Mouse (Mus musculus) neural tube, embryonic 14.5 days (tissue): ENCODE data around the gene Arid5b. TPM values are rescaled to one million over a fixed set of nuclear protein-coding genes. Genes with fewer than 3 reads are reported as not detected.
A peak's percentile ranks its signal among the peaks of the same experiment; 100 is the strongest.

Source experiments
- ATAC-seq: fragments of 200-750 bp; cut with Nextera tagmentation; 2 replicates; pipeline ENCODE4 v1.8.0; 2017; ENCODE audit warnings: low read depth, mild to moderate bottlenecking, moderate TSS enrichment, moderate library complexity
- H3K27ac ChIP-seq: fragments of 300-500 bp; sonication (generic); 2 replicates; pipeline ENCODE4 v1.5.1; 2014; ENCODE audit warnings: low read depth, mild to moderate bottlenecking, control low read depth, low read length, moderate library complexity, mixed read lengths
- H3K27me3 ChIP-seq: fragments of 300-500 bp; sonication (generic); 2 replicates; pipeline ENCODE4 v1.6.1; 2014; ENCODE audit warnings: low read length; ENCODE audit not compliant: control insufficient read depth, insufficient read depth
- H3K36me3 ChIP-seq: fragments of 300-500 bp; sonication (generic); 2 replicates; pipeline ENCODE4 v1.6.1; 2014; ENCODE audit warnings: low read length, mixed read lengths; ENCODE audit not compliant: control insufficient read depth, insufficient read depth
- H3K4me1 ChIP-seq: fragments of 300-500 bp; sonication (generic); 2 replicates; pipeline ENCODE4 v1.6.1; 2014; ENCODE audit warnings: low read length; ENCODE audit not compliant: control insufficient read depth, insufficient read depth
- H3K4me2 ChIP-seq: fragments of 300-500 bp; sonication (generic); 2 replicates; pipeline ENCODE4 v1.6.1; 2014; ENCODE audit warnings: mild to moderate bottlenecking, low read depth, low read length, control low read depth
- H3K4me3 ChIP-seq: fragments of 300-500 bp; sonication (generic); 2 replicates; pipeline ENCODE4 v1.5.1; 2014; ENCODE audit warnings: low read depth, low read length, control low read depth, mixed read lengths
- H3K9ac ChIP-seq: fragments of 300-500 bp; sonication (generic); replicated peaks from 2 replicates; pipeline ENCODE4 v1.6.1; 2014; ENCODE audit warnings: low read depth, mild to moderate bottlenecking, control low read depth, low read length, mixed read lengths
- H3K9me3 ChIP-seq: fragments of 300-500 bp; sonication (generic); 2 replicates; pipeline ENCODE4 v1.6.1; 2016; ENCODE audit warnings: low read length; ENCODE audit not compliant: control insufficient read depth
- WGBS: fragments of 180-500 bp; shearing (Covaris S2); extraction: QIAGEN DNeasy Blood & Tissue Kit; methylation state at CpG from one replicate; pipeline ENCODE4 v1.1.7; 2014; 5-methylcytosine and 5-hydroxymethylcytosine counted together
- polyA plus RNA-seq: library from polyadenylated mRNA; unstranded; fragments of >200 nt; fragmentation: Nextera tagmentation; extraction: Ambion mirVana; gene quantifications from 2 replicates; pipeline ENCODE4 v1.2.1, GENCODE M21; 2014

Gene Arid5b
- polyA plus RNA-seq, 1 experiment from 2014 or later = 26.2 TPM

- Histone ChIP-seq H3K4me3 (no peak overlapping the region), H3K27me3 (no peaks in the 10 kb centered on the region), H3K4me1 (peaks cover 10% of the 10 kb centered on the region), H3K36me3 (no peaks in the 10 kb centered on the region), H3K9ac (no peak overlapping the region), H3K27ac (no peak overlapping the region), H3K4me2 (no peak overlapping the region), H3K9me3 (no peaks in the 10 kb centered on the region)
- no peak for ATAC-seq
- 87% methylated on average over 12 of the region's 12 CpGs for WGBS
These were observed 68.4 kb downstream of the Arid5b start for GRCm38 (mm10) chr10:68210025-68210642.

GRCm38 (mm10) chr10:68208670-68209065 lies 69.9 kb downstream of the Arid5b start:
- WGBS = 39% methylated on average over 5 of the region's 5 CpGs
- Histone ChIP-seq H3K9me3 (no peaks in the 10 kb centered on the region), H3K36me3 (no peaks in the 10 kb centered on the region), H3K4me3 (no peak overlapping the region), H3K9ac (no peak overlapping the region), H3K4me1 (peaks cover 10% of the 10 kb centered on the region), H3K27ac (no peak overlapping the region), H3K27me3 (no peaks in the 10 kb centered on the region), H3K4me2 (peak overlapping the region; percentile 21)
- ATAC-seq = no peak

- Histone ChIP-seq H3K9me3 (no peaks in the 10 kb centered on the region), H3K27ac (no peak overlapping the region), H3K36me3 (no peaks in the 10 kb centered on the region), H3K27me3 (no peaks in the 10 kb centered on the region), H3K4me2 (peak overlapping the region; percentile 21), H3K4me1 (peaks cover 10% of the 10 kb centered on the region), H3K9ac (no peak overlapping the region), H3K4me3 (no peak overlapping the region)
- 7% methylated on average over 20 of the region's 20 CpGs for WGBS
- peak; percentile 75 for ATAC-seq
These were observed 70.5 kb downstream of the Arid5b start for GRCm38 (mm10) chr10:68207803-68208669.

- WGBS = 89% methylated on average over 6 of the region's 6 CpGs
- no peak for ATAC-seq
- no peaks in the 10 kb centered on the region for H3K36me3 ChIP-seq
- no peaks in the 10 kb centered on the region for H3K9me3 ChIP-seq
- no peak overlapping the region for H3K4me2 ChIP-seq
- no peak overlapping the region for H3K27ac ChIP-seq
- H3K9ac ChIP-seq = no peak overlapping the region
- H3K27me3 ChIP-seq = no peaks in the 10 kb centered on the region
- H3K4me1 ChIP-seq = peaks cover 5% of the 10 kb centered on the region
- no peak overlapping the region for H3K4me3 ChIP-seq
These were observed 74.1 kb downstream of the Arid5b start for GRCm38 (mm10) chr10:68204391-68204790.

GRCm38 (mm10) chr10:68203860-68204259 lies 74.7 kb downstream of the Arid5b start:
- Histone ChIP-seq H3K4me2 (no peak overlapping the region), H3K36me3 (no peaks in the 10 kb centered on the region), H3K27me3 (no peaks in the 10 kb centered on the region), H3K9me3 (no peaks in the 10 kb centered on the region), H3K4me3 (no peak overlapping the region), H3K4me1 (peaks cover 3% of the 10 kb centered on the region), H3K27ac (no peak overlapping the region), H3K9ac (no peak overlapping the region)
- ATAC-seq = no peak
- WGBS = 95% methylated on average over 7 of the region's 7 CpGs

- WGBS = 57% methylated on average over 11 of the region's 11 CpGs
- Histone ChIP-seq H3K27me3 (no peaks in the 10 kb centered on the region), H3K36me3 (no peaks in the 10 kb centered on the region), H3K4me1 (no peaks in the 10 kb centered on the region), H3K4me3 (no peak overlapping the region), H3K9ac (no peak overlapping the region), H3K4me2 (no peak overlapping the region), H3K27ac (no peak overlapping the region), H3K9me3 (no peaks in the 10 kb centered on the region)
- no peak for ATAC-seq
These were observed 75.2 kb downstream of the Arid5b start for GRCm38 (mm10) chr10:68203322-68203721.

- H3K4me2 ChIP-seq = no peak overlapping the region
- ATAC-seq = no peak
- no peak overlapping the region for H3K27ac ChIP-seq
- no peaks in the 10 kb centered on the region for H3K27me3 ChIP-seq
- 91% methylated on average over 5 of the region's 5 CpGs for WGBS
- no peak overlapping the region for H3K9ac ChIP-seq
- no peaks in the 10 kb centered on the region for H3K36me3 ChIP-seq
- H3K4me1 ChIP-seq = no peaks in the 10 kb centered on the region
- H3K4me3 ChIP-seq = no peak overlapping the region
- no peaks in the 10 kb centered on the region for H3K9me3 ChIP-seq
These were observed 79.1 kb downstream of the Arid5b start for GRCm38 (mm10) chr10:68199440-68199839.

GRCm38 (mm10) chr10:68196324-68196723 lies 82.2 kb downstream of the Arid5b start:
- Histone ChIP-seq H3K4me2 (no peak overlapping the region), H3K9ac (no peak overlapping the region), H3K27ac (no peak overlapping the region), H3K36me3 (no peaks in the 10 kb centered on the region), H3K27me3 (no peaks in the 10 kb centered on the region), H3K4me1 (peaks cover 11% of the 10 kb centered on the region), H3K9me3 (no peaks in the 10 kb centered on the region), H3K4me3 (no peak overlapping the region)
- no peak for ATAC-seq
- WGBS = 77% methylated on average over 9 of the region's 9 CpGs

GRCm38 (mm10) chr10:68193561-68193960 lies 85.0 kb downstream of the Arid5b start:
- ATAC-seq = no peak
- no peak overlapping the region for H3K27ac ChIP-seq
- H3K9ac ChIP-seq = no peak overlapping the region
- H3K36me3 ChIP-seq = no peaks in the 10 kb centered on the region
- no peak overlapping the region for H3K4me2 ChIP-seq
- peaks cover 11% of the 10 kb centered on the region for H3K4me1 ChIP-seq
- whole genome bisulfite sequencing = 43% methylated on average over 3 of the region's 3 CpGs
- H3K9me3 ChIP-seq = no peaks in the 10 kb centered on the region
- no peak overlapping the region for H3K4me3 ChIP-seq
- no peaks in the 10 kb centered on the region for H3K27me3 ChIP-seq
